Mouse (Mus musculus) liver, postnatal 0 days (tissue): ENCODE measurements around the gene Shmt2. TPM values are rescaled to one million over a fixed set of nuclear protein-coding genes. Genes with fewer than 3 reads are reported as not detected.

ENCODE experiments used
- ATAC-seq: fragments of 200-750 bp; cut with Nextera tagmentation; 2 replicates; pipeline ENCODE4 v1.8.0; 2017; ENCODE audit warnings: mild to moderate bottlenecking, moderate library complexity
- DNase-seq: peaks from one replicate; pipeline ENCODE4 v3.0.0-alpha.2; 2016
- H3K27ac ChIP-seq: fragments of 300-500 bp; sonication (generic); 2 replicates; pipeline ENCODE4 v1.5.1; 2014; ENCODE audit warnings: antibody characterized with exemption, moderate library complexity, mild to moderate bottlenecking, low read depth
- H3K27me3 ChIP-seq: fragments of 300-500 bp; sonication (generic); 2 replicates; pipeline ENCODE4 v1.6.1; 2014; ENCODE audit warnings: low read length, control low read depth, mixed read lengths; ENCODE audit not compliant: insufficient read depth
- H3K36me3 ChIP-seq: fragments of 300-500 bp; sonication (generic); replicated peaks from 2 replicates; pipeline ENCODE4 v1.6.1; 2014; ENCODE audit warnings: mild to moderate bottlenecking, control low read depth, low read length, moderate library complexity, mixed read lengths; ENCODE audit not compliant: insufficient read depth
- H3K4me1 ChIP-seq: fragments of 300-500 bp; sonication (generic); 2 replicates; pipeline ENCODE4 v1.6.1; 2014; ENCODE audit warnings: antibody characterized with exemption, mild to moderate bottlenecking, control low read depth; ENCODE audit not compliant: insufficient read depth
- H3K4me2 ChIP-seq: fragments of 300-500 bp; sonication (generic); 2 replicates; pipeline ENCODE4 v1.6.1; 2014; ENCODE audit warnings: low read depth, mild to moderate bottlenecking, low read length, moderate library complexity, mixed read lengths
- H3K4me3 ChIP-seq: fragments of 300-500 bp; sonication (generic); 2 replicates; pipeline ENCODE4 v1.5.1; 2014; ENCODE audit warnings: low read depth, low read length
- H3K9ac ChIP-seq: fragments of 300-500 bp; sonication (generic); replicated peaks from 2 replicates; pipeline ENCODE4 v1.6.1; 2014; ENCODE audit warnings: mild to moderate bottlenecking, moderate library complexity
- H3K9me3 ChIP-seq: fragments of 300-500 bp; sonication (generic); 2 replicates; pipeline ENCODE4 v1.6.1; 2016; ENCODE audit warnings: mild to moderate bottlenecking, control low read depth, low read length, mixed read lengths
- CTCF ChIP-seq: sonication (generic); IDR thresholded peaks from 2 replicates; pipeline ENCODE4 v1.5.1; 2016; ENCODE audit warnings: antibody characterized with exemption, low read depth
- EP300 ChIP-seq: IDR thresholded peaks from 2 replicates; pipeline ENCODE4 v1.6.1; 2016; ENCODE audit warnings: antibody characterized with exemption, low read depth, mild to moderate bottlenecking
- WGBS: fragments of 180-500 bp; shearing (Covaris S2); extraction: QIAGEN DNeasy Blood & Tissue Kit; methylation state at CpG from one replicate; pipeline ENCODE4 v1.1.7; 2014; ENCODE audit not compliant: insufficient replicate concordance; 5-methylcytosine and 5-hydroxymethylcytosine counted together
- polyA plus RNA-seq: library from polyadenylated mRNA; unstranded; fragments of >200 nt; fragmentation: Nextera tagmentation; extraction: Ambion mirVana; gene quantifications from 2 replicates; pipeline ENCODE4 v1.2.1, GENCODE M21; 2015

The Shmt2 gene
- polyA plus RNA-seq, 1 experiment from 2014 or later = 75.0 TPM

DNA sequence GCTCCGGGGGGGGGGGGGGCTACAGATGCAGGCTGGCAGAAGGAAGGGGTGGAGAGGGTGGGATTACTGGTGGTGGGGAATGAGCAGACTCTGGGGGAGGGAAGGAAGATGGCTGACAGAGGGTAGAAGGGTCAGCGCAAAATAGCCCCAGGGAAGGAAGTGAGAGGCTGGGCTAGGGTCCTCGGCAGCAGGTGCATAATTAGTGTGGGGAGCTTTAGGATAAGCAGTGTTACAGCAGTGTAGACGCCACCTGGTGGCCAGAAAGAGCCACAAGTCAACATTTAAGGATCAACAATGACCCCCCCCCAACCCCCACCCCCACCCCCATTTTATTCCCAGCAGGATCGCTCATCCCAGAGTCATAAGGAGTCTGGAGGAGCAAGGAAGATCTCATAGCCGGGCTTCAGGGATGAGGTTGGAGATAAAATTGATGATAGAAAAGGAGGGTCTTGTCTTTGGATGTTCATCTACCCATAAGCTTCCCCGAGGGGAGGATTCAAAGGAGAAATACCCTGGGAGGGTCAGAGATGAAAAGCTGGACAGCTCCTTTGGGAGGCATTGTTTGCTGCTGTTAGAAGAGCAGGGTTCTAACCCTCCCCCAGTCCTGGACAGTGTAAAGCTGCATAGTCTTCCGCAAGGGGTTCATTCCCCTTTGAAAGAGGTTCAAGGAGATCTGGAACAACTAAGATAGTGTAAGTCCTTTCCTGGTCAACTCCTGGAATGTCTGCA, 14.5 kb upstream of the Shmt2 start:
- H3K9me3 ChIP-seq = no peaks in the 10 kb centered on the region
- H3K4me2 ChIP-seq = no peak overlapping the region
- H3K9ac ChIP-seq = no peak overlapping the region
- peaks cover 9% of the 10 kb centered on the region for H3K4me1 ChIP-seq
- ATAC-seq (no peak), DNase-seq (peak; percentile 58)
- peaks cover 22% of the 10 kb centered on the region for H3K36me3 ChIP-seq
- H3K27me3 ChIP-seq = peaks cover 48% of the 10 kb centered on the region
- 12% methylated on average over 8 of the region's 8 CpGs for WGBS
- no peak for TF ChIP-seq EP300
- TF ChIP-seq CTCF = peak; percentile 64
- H3K27ac ChIP-seq = no peak overlapping the region
- no peak overlapping the region for H3K4me3 ChIP-seq

DNA sequence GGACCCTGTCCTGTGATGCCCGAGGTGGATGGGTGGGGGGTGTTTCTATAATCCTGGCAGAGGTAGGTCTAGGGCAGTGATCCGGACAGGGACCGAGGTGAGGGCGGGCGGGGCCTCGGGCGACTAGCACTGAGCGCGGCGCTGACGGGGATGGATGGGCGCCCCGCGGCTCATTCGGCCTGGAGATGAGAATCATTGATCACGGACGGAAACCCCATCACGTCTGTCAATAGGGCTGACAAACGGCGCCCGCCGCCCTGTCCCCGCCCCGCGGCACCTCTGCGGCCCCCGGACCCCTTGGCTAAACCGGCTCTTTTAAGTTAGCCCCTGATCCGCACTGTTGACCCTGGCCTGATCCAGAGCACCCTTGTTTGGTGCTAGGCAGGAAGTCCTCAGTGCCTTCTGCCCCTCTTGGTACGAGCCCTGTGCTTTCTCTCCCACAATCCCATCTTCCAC, 12.7 kb upstream of the Shmt2 start:
- Histone ChIP-seq H3K36me3 (peaks cover 12% of the 10 kb centered on the region), H3K27me3 (peaks cover 66% of the 10 kb centered on the region), H3K27ac (no peak overlapping the region), H3K4me2 (peak overlapping the region; percentile 70), H3K4me3 (peak overlapping the region; percentile 36; the same call in 1 of the 2 replicates), H3K9me3 (no peaks in the 10 kb centered on the region), H3K4me1 (peaks cover 9% of the 10 kb centered on the region), H3K9ac (no peak overlapping the region)
- TF ChIP-seq EP300 (no peak), CTCF (no peak)
- ATAC-seq (0 out of 2 replicates have a peak, but pooled peaks have one; percentile 20), DNase-seq (no peak)
- WGBS = 2% methylated on average over 25 of the region's 30 CpGs

DNA sequence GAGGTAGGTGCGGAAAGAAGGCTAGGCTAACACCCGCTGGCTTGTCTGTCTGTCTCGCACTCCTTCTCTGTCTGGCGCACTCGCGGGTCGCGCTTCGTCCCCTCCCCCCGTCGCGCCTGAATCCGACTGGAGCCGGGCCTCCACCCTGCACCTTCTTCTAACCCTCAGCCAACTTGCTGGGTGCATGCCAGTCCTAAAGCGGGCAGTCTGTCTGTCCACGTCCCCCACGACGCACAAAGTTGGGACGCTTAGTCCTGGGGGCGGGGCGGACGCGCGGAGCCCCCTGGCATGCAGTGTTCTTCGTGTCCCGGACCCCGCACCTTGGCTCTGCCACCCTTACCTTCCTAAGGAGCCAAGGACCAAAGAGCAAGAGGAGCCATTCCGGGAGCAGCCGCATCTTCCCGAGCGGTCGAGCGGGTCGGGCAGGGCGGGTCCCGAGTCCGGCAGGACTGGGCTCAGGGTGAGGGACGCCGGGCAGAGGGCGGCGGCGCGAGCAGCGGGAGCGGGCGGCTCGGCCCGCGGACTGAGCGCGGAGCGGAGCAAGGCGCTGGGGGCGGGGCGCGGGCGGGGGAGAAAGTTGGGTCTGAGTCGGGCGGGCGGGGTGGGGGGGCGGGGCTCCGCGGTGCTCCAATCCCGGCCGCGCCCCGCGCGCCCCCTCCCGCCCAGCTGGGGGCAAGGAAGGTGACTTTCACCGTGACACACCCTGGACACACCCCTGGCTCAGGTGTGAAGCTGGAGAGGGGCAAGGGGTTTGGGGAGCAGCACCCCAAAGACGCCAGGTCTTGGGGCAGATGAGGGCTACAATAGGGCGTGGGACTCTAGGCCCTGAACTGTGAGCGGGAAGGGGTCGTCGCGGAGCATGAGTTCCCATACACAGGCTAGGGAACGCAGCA, 12.0 kb upstream of the Shmt2 start, which contains the start of gene Nxph4:
Gene Nxph4, minus strand, starts transcription at position 524 of the 893 bp plus-strand sequence.
- under 1% methylated on average over 61 of the region's 78 CpGs for WGBS
- peaks cover 8% of the 10 kb centered on the region for H3K36me3 ChIP-seq
- peak within 1 kb of the TSS; percentile 70 for H3K4me2 ChIP-seq
- peak within 1 kb of the TSS; percentile 36 for H3K4me3 ChIP-seq
- 0 out of 2 replicates have a peak, but pooled peaks have one; percentile 4 for ATAC-seq
- peaks cover 9% of the 10 kb centered on the region for H3K4me1 ChIP-seq
- no peaks in the 10 kb centered on the region for H3K9me3 ChIP-seq
- no peak for TF ChIP-seq EP300
- TF ChIP-seq CTCF = no peak
- no peak within 1 kb of the TSS for H3K27ac ChIP-seq
- peaks cover 73% of the 10 kb centered on the region for H3K27me3 ChIP-seq
- DNase-seq = no peak
- H3K9ac ChIP-seq = no peak within 1 kb of the TSS; the same call in 1 of the 2 replicates

DNA sequence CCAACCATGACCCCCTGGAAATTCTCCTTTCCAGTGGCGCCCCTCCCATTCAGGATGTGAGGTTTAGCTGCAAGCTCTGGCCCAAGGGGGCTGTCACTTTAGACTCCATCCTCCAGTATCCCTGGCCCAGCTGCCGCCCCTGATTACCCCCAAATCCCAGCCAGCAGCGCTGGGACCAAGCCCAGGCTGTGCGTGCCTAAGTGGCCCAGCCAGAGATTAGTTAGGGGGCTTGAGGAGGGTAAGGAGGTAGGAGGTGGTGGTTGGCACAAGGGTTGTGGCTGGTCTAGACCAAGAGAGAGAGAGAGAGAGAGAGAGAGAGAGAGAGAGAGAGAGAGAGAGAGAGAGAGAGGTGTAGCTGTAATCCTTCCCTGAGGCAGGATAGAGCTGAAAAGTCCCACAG, 9.3 kb upstream of the Shmt2 start:
- ATAC-seq = no peak
- WGBS = 2% methylated on average over 4 of the region's 4 CpGs

DNA sequence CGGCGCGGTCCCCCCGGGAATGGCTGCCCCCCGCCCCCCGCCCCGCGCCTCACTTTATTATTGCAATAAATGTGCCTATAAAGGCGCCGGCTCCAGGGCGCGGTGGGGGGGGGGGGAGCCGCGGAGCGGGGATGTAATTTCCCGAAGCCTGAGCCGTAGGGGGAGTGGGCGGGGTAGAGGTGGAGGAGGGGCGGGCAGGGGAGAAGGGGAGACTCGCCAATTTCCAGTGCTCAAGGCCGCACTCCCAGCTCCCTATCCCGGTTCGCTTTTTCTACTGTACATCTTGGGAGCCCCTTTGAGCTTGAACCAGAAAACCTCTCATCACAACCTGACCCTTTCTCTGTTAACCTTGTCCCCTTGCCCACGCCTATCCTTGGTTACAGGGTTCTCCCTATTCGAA, 8.7 kb upstream of the Shmt2 start:
- ATAC-seq = no peak
- no peak overlapping the region for H3K4me2 ChIP-seq
- 2% methylated on average over 19 of the region's 25 CpGs for WGBS

More for the DNA sequence above, 9.3 kb upstream of the Shmt2 start:
- H3K4me3 ChIP-seq = no peak overlapping the region
- no peaks in the 10 kb centered on the region for H3K9me3 ChIP-seq
- TF ChIP-seq CTCF = no peak
- no peak for TF ChIP-seq EP300
- no peak overlapping the region for H3K27ac ChIP-seq
- no peak overlapping the region for H3K9ac ChIP-seq
- peaks cover 100% of the 10 kb centered on the region for H3K27me3 ChIP-seq
- no peaks in the 10 kb centered on the region for H3K36me3 ChIP-seq
- peaks cover 15% of the 10 kb centered on the region for H3K4me1 ChIP-seq
- no peak for DNase-seq
- no peak overlapping the region for H3K4me2 ChIP-seq

DNA sequence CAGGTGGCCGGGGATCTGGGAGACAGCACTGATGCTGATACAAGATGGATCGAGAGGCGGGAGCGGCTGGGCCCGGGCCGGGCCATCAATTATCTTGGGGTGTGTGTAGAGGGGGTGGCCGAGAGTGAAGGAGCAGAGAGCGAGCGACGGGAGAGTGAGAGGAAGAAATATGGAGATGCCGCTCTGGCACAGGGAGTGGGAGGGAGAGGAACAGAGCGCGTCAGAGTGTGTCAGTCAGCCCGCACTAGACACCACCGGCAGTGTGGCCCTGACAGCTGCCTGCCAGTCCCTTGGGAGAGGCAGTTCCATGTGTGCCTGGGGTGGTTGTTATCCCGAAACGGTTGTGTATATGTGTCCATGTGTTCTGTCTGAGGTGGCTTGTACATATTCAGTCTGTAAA, 5.2 kb upstream of the Shmt2 start:
- DNase-seq (no peak), ATAC-seq (no peak)
- Histone ChIP-seq H3K9ac (no peak overlapping the region), H3K36me3 (no peaks in the 10 kb centered on the region), H3K4me1 (peaks cover 11% of the 10 kb centered on the region), H3K4me3 (no peak overlapping the region), H3K27ac (no peak overlapping the region), H3K9me3 (no peaks in the 10 kb centered on the region), H3K4me2 (no peak overlapping the region), H3K27me3 (peaks cover 89% of the 10 kb centered on the region)
- TF ChIP-seq CTCF (no peak), EP300 (no peak)
- WGBS = 6% methylated on average over 17 of the region's 17 CpGs

More for the DNA sequence above, 8.7 kb upstream of the Shmt2 start:
- Histone ChIP-seq H3K36me3 (no peaks in the 10 kb centered on the region), H3K4me1 (peaks cover 20% of the 10 kb centered on the region), H3K27me3 (peaks cover 100% of the 10 kb centered on the region), H3K4me3 (no peak overlapping the region), H3K9me3 (no peaks in the 10 kb centered on the region), H3K9ac (no peak overlapping the region), H3K27ac (no peak overlapping the region)
- TF ChIP-seq EP300 = no peak
- TF ChIP-seq CTCF = no peak
- DNase-seq = no peak
